Mouse (Mus musculus) bone marrow, adult 2 months (tissue): ENCODE results near the gene Gm9513.

ENCODE experiments used
- CTCF ChIP-seq: fragments of 200-500 bp; IDR thresholded peaks from 2 replicates; pipeline ENCODE4 v1.5.1; 2011; ENCODE audit warnings: low read length, control low read depth; ENCODE audit not compliant: control insufficient read depth, insufficient read depth
- POLR2A ChIP-seq: fragments of 200-500 bp; IDR thresholded peaks from 2 replicates; pipeline ENCODE4 v1.6.1; 2011; ENCODE audit warnings: low read depth, mild to moderate bottlenecking, control low read depth, low read length, borderline replicate concordance; ENCODE audit not compliant: control insufficient read depth

- no peak for TF ChIP-seq POLR2A
- no peak for TF ChIP-seq CTCF
Observed at GRCm38 (mm10) chr9:36435051-36435764, 40.2 kb upstream of the Gm9513 start.
